Mouse (Mus musculus) adrenal gland, adult (tissue): ENCODE measurements around the gene Ulk4.
A peak's percentile ranks its signal among the peaks of the same experiment; 100 is the strongest.
"Not testable (repeated sequence)": the region's sequence is repeated elsewhere in the genome, so short reads cannot be mapped to it uniquely, and the experiment has no call there.

Experiments
- DNase-seq, 2 experiments: peaks; one replicate each; pipeline ENCODE4 v3.0.0; 2022 to 2023; ENCODE audit warnings: low spot score in 1 of 2; ENCODE audit not compliant: inconsistent age in 2 of 2

Ulk4 gene

DNA sequence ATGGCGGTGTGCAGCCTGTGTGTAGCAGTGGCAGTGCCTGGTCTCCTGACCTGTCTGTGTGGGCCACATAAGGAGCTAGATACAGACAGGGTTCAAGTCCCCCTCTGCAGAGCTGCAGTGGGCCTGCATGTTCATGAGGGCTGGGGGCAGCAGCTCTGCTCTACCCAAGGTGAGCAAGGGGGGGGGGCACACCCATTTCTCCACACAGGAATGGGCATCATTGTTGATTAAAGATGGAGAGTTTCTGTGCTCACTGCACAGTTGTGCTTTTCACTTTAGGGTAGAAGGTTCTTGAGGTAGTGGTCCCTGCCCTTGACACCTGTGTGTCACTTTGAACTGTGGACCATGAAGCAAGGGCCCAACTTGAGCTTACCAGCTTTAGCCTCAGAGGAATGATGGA is 328.2 kb downstream of the Ulk4 start:
- no peak for DNase-seq

GRCm38 (mm10) chr9:120946131-120946530 is 330.9 kb downstream of the Ulk4 start:
- DNase-seq: no peak

- no peak for DNase-seq
These were observed 332.8 kb downstream of the Ulk4 start for GRCm38 (mm10) chr9:120944211-120944610.

DNA sequence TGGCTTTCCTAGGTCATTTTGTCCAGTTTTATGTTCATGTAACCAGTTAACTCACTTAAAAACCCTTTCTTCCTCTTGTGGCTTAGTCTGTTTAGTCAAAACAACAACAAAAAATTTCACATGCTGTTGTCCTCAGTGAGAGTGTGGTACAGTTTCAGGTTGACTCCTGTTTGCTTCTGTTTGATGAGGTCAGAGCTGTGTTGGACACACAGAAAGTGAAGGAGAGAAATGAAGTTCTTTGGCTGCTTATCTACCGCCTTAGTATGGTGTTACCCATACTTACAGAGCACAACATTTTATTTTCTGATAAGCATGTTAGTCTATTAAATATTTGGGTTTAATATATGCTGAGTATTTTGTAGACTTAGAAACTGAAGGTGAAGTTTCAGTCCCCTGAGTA is 333.2 kb downstream of the Ulk4 start:
- DNase-seq: no peak

- DNase-seq: no peak
These were observed 336.1 kb downstream of the Ulk4 start for GRCm38 (mm10) chr9:120940858-120941257.

DNA sequence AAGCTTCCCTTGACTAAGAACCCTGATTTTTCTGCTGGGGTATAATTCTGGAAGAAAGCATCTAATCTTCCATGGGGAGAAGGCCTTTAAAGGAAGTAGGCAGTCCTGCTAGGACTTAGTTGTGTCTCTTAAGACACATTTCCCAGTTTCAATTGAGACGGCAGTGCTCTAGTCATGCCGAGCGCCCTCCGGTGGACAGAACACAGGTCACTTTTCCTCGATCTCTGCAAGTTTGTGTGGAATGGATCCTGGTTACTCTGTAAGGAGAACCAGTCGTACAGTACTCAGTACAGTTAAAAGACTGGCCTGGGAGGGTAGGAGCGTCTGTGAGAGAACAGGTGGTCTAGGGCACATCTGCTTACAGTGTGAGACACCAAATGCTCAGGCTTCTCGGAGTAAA is 340.6 kb downstream of the Ulk4 start:
- DNase-seq: peak; percentile 61 to 88

DNA sequence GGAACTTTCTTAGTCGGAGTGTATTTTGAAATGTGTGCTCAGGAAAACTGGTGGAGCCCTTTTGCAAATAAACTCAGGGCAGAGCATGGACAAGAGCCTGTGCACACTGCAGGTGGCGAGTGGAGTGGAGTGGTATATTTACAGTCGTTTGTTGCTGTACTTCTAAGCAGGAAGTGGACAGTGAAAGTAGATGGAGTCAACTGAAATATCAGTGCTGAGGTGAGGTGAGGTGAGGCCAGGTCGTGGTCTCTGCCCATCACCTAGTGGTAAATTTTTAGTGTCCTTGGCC is 341.4 kb downstream of the Ulk4 start:
- no peak for DNase-seq

- DNase-seq: peak; percentile 45 to 85
These were observed 342.0 kb downstream of the Ulk4 start for GRCm38 (mm10) chr9:120934821-120935633.

DNA sequence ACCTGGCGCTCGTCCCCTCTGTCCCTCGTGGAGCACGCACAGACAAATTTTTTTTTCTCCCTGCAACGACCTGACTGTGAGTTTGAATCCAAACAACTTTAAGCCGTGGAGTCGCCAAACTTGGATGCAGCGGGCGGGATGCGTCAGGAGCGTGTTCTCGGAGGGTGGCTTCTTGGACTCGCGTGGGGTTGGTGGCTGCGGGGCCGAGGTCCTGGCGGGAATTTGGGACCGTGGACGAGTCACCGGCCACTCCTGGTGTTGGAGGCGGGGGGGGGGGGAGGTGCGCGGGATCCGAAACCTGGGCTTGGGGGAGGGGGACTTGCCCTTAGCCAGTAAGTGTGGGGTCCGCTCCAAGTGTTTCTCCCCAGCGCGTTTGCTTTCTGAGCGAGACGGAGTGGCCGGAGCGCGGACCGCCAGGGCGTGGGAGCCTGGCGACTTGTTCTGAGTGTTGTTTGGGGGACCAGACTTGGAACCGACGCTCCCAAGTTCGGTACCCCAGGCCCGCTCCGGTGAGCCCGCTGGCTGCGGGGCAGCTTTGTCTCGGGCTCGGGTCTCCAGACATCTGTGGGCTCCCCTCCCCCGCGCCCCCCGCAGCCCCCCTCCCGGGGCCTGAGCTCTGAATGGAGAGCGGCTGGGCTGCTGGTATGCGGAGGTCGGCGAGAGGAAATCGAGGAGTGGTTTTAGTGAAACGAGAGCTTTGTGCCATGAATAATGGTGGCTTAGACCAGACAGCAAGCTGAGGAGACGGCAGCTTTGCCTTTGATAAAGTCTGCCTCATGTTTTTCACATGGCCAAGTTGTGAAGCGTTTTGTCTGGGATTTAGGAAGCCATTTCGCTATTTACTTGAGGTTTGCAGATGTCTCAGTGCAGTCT is 342.9 kb downstream of the Ulk4 start:
- peak; percentile 60 to 81 for DNase-seq

DNA sequence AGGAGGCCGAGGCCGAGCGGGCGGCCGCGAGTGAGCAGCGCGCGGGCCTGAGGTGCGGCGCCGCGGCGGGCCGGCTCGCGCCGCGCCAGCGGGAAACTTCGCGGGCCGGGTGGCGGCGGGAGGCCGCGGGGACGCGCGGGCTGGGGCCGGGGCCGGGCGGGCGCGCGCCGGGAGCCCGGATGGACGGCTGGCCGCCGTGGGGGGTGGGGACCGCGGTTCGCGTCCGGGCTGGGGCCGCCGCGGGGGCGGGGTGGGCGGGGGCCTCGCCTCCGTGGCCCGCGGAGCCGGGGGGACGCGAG is 343.5 kb downstream of the Ulk4 start:
- DNase-seq: no peak

- DNase-seq: peak; percentile 98 to 99
These were observed 344.0 kb downstream of the Ulk4 start for GRCm38 (mm10) chr9:120932797-120933586.

DNA sequence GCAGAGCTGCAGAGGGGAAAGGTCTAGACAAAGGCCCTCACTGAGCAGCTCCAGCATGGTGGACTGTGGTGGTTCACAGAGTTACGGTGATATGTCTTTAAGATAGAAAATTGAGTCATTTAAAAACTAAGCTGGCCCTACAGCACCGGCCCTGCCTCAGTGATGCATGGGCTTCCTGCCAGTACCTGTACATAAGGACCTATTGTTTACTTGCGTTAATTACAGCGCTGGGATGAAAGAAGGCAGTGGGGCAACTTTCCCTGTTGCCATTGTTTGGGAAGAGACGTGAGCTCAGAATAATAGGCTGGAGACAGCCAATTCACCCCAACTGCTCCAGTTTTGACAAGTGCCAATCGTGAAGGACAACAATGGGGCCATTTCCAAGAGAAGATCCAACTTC is 344.6 kb downstream of the Ulk4 start:
- peak in 1 of 2 experiments; percentile 44 for DNase-seq

DNA sequence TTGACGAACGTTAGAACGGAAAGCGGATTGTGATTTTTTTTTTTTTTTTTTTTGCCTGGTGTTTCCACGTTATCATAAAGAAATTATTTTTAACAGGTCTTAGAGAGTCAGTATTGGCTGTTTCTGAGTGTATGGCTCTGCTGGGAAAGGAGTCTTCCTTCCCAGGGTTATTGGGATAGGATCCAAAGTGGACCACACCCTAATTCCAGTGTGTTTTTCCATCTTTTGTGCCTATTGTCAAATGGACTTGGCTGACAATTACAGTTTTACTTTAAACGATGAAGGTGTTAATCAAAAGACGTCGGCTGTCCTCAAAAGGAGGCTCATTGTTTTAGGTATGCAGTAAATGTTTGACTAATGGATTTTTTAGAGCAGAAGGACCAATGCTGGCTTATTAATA is 346.2 kb downstream of the Ulk4 start:
- DNase-seq: no peak

- no peak for DNase-seq
These were observed 347.0 kb downstream of the Ulk4 start for GRCm38 (mm10) chr9:120930021-120930420.

DNA sequence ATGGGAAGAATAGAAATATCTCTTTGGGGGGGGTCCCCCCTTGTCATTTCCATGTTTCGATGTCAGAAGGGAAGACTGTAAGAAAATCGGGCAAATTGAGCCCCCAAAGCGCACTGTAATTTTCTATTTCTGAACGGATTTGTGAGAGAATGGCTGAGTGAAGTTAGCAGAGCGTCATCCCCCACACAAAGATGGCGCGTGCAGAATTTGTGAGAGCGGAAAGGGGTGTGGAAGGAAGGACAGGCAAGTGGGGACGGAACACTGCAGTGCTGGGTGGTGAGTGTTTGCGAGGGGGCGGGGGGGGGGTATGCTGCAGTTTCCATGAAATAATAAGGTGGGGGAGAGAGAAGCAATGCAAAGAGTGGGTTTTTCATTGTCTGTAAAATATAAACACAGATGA is 347.9 kb downstream of the Ulk4 start, which contains the start of gene Ctnnb1:
TSS of gene Ctnnb1 (plus strand) at position 136 of the 400 bp plus-strand sequence.
- no peak for DNase-seq

GRCm38 (mm10) chr9:120926939-120927606 is 349.9 kb downstream of the Ulk4 start:
- DNase-seq: no peak

DNA sequence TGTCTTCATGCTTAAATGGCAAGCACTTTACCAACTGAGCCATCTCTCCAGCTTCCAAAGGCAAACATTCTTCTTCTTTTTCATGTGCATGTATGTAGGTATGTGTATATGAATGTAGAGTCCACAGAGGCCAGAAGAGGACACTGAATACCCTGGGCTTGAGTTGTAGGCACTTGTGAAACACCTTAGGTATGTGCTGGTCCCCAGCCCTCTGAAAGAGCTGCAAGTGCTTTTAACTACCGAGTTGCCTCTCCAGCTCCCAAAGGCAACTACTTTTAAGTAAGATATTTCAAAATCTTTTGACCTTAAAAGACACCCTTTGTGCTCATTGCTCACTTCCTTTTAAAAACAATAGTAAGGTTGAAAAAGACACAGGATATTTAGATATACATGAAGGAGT is 350.9 kb downstream of the Ulk4 start:
- DNase-seq: no peak

DNA sequence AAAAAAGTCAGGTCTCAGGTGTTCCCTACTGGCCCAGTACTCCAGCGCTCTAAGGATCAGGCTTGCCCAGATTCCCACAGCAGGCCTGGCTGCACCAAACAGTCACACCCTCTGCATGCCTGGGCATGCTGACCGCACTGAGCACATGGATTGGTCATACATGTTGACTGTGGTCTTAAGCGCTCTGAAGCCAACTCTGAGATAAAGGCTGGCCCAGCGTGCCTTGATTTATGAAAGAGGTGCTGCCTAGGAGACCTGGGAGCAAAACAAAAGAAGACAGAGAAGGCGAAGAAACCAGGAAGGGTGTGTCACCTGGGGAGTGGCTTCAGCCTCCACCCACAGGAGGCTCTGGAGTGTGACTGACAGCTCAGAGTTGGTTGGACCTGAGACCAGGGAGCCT is 357.9 kb downstream of the Ulk4 start:
- DNase-seq: no peak

GRCm38 (mm10) chr9:120918642-120919041 is 358.4 kb downstream of the Ulk4 start:
- DNase-seq: no peak

- DNase-seq: no peak
These were observed 358.8 kb downstream of the Ulk4 start for GRCm38 (mm10) chr9:120918211-120918610.

- not testable (repeated sequence) for DNase-seq
These were observed 359.4 kb downstream of the Ulk4 start for GRCm38 (mm10) chr9:120917619-120918018.
